Mouse (Mus musculus) left cerebral cortex, postnatal 36 days (tissue): ENCODE data around the gene Trmu. TPM values are rescaled to one million over a fixed set of nuclear protein-coding genes. Genes with fewer than 3 reads are reported as not detected.

ENCODE experiments used
- total RNA-seq, 2 experiments: library from RNA; stranded (reverse); gene quantifications; 2 replicates each; pipeline ENCODE4 v1.2.3; 2021

The Trmu gene
- total RNA-seq, 2 experiments from 2014 or later: 28.8 to 29.7 TPM

Other genes starting within 250 kb of the Trmu start
- gene Ppara, start 144.3 kb upstream of the Trmu start, total RNA-seq: 1 to 10 TPM; 4.6 to 4.9 TPM
- 10 to 100 TPM; 21.3 TPM for gene Cdpf1, start 67.6 kb upstream of the Trmu start, total RNA-seq
- gene Pkdrej, start 57.6 kb upstream of the Trmu start, total RNA-seq: 1 to 10 TPM in 1 of 2 experiments, under 1 TPM in 1; 0.77 to 1.2 TPM
- 1 to 10 TPM; 5.1 to 6.9 TPM for gene Ttc38, start 47.0 kb upstream of the Trmu start, total RNA-seq
- under 1 TPM; 0.54 to 0.91 TPM for gene Gtse1, start 19.6 kb upstream of the Trmu start, total RNA-seq
- 1 to 10 TPM; 3.4 to 4.3 TPM for gene Celsr1, start 154.5 kb downstream of the Trmu start, total RNA-seq
- 10 to 100 TPM; 34.9 to 49.4 TPM for gene Gramd4, start 178.4 kb downstream of the Trmu start, total RNA-seq